Mouse (Mus musculus) MN1 (cell line): Measurements from ENCODE around the gene Sec61b.

Experiments
- DNase-seq: peaks from one replicate; pipeline ENCODE4 v3.0.0-alpha.2; 2016; ENCODE audit warnings: low spot score

Sec61b gene

GRCm38 (mm10) chr4:47473968-47474729 is at the start of gene Sec61b, which contains the start of gene Alg2:
TSS of gene Sec61b (plus strand) at chr4:47474658.
TSS of gene Alg2 (minus strand) at chr4:47474333.
- DNase-seq: peak; percentile 97

DNA sequence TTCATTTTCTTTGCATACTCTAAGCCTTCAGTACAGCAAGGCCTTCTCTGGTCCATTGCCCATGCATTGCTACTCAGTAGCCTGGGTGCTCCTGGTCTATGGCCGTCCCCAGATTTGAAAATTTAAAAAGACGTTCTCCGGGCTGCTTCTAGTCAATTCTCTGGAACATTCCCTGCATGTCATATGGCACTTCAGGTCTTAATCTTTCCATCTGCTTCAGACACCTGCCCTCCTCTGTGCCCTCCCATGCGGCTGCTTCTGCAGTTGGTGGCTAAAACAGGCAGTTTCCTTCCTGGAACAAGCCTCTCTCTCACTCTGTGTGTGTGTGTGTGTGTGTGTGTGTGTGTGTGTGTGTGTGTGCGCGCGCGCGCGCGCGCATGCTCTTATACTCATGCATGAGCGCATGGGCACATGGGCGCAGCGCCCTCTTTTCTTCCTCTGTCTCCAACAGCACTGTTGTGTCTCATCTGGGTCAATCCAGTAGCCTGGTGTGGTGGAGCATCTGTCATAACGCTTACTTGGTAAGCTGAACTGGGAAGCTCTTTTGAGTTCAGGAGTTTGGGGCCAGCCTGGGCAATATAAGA is 49.1 kb upstream of the Sec61b start:
- DNase-seq: no peak

- no peak for DNase-seq
Observed at GRCm38 (mm10) chr4:47427606-47428005, 46.9 kb upstream of the Sec61b start.

DNA sequence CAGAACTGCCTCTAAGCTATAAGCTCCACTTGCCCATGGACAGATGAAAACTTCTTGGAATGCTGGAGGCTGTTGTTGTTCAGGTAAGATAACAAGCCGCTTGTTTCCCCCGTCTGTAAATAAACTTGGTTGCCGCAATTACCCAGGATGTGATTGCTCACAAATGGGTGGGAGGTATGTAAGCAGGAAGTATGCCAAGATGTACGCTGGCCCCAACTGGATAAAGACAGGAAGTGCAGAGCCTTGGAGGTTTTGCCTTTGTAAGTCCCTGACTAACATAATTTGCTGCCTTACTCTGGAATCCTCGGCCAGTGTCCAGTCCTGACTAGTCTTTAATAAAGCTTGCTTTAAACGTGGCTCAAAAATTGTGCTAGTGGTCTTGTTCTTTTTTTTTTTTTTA is 43.9 kb upstream of the Sec61b start:
- no peak for DNase-seq

DNA sequence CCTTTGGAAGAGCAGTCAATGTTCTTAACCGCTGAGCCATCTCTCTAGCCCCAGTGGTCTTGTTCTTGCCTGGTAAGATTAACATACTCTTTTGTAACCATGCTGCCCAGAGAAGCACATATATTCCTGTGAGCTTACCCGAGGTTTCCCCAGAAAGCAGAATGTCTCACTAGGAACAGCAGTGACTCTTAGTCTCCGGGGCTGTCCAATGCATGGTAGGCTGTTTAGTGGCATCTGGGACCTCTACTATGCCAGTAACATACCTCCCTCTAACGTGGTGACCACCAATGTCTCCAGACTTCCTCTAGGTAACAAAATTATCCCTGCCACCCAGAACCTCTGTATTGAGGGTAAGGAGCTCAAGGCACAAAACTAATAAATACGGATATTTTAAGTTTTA is 43.4 kb upstream of the Sec61b start:
- DNase-seq: no peak

DNA sequence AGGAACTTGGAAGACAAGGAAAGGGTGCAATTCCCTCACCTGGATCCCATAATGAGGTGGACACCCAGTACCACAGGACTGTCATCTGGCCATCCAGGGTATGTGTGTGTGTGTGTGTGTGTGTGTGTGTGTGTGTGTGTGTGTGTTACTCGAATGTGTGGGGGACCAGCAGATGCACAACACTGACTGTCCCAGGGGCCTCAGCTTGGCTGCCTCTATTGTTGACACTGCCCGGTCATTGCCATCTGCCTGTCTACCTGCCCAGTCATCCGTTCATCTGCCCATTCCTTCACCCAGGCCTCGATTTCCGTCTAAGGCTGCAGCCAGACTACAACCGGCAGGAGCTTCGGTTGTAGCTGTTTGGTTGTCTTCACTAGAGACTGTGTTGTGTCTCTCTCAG is 41.7 kb upstream of the Sec61b start:
- DNase-seq: no peak

DNA sequence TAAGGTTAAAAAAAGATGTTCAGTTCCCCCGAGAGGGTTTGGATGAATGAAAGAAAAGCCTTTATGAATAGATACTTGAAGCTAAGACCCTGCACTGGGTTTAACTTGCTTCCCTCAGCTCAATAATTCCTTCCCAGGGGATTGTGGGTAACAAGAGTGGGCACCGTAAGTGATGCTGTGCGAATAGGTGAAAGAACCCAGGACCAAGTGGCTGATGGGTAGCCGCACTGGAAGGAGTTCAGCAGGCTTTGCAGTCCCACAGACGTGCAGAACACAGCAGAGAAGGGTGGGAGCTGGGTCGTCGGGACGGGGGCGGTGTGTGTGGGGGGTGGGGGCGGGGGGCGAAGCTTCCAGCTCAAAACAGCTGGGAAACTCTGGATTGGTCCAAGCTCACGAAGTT is 39.3 kb upstream of the Sec61b start:
- no peak for DNase-seq

GRCm38 (mm10) chr4:47435566-47436360 is 38.7 kb upstream of the Sec61b start:
- DNase-seq: peak; percentile 88

DNA sequence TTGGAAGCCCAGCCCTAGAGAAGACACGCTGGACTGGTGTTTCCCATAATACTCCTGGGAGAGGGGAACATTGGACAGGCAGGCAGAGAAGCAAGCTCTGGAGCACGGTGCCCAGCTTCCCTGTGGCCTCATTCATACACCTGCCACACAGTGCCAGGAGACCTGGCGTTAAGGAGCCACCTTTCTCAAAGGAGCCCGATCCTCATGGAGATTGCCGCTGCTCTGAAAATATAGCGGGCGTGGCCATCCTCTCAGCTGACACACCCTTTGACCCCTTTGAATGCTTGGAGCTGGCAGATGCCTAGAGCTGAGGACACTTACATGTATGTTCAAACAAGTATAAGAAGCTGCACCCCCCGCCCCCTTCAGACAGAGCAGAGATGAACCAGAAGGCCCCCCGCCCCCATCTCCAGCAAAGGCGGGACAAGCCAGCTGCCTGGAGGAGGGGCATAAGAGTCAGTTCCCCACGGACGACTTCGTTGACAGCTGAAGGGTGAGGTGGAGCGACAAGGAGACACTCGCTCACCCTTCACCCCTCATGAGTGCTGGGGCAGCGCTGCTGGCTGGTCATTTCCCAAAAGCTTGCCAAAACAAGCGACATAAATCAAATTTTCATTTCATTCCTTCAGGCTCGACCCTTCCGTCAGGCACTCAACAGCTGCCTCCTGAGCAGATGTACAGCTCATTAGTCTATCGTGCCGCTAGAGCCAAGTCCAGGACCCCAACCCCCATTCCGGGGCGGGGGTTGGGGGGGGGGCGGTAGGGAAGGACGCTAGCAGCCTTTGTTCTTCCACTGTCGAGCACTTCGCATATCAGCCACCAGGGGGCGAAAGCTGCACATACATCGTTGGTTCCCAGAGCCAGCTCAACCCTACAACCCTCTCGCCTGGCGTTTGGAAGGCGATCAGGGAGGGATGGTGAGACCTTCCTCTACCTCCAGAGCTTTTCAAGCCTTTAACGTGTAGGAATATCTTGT is 36.8 kb upstream of the Sec61b start:
- DNase-seq: peak; percentile 93

GRCm38 (mm10) chr4:47438956-47439355 is 35.5 kb upstream of the Sec61b start:
- DNase-seq: no peak

GRCm38 (mm10) chr4:47440951-47441350 is 33.5 kb upstream of the Sec61b start:
- no peak for DNase-seq

DNA sequence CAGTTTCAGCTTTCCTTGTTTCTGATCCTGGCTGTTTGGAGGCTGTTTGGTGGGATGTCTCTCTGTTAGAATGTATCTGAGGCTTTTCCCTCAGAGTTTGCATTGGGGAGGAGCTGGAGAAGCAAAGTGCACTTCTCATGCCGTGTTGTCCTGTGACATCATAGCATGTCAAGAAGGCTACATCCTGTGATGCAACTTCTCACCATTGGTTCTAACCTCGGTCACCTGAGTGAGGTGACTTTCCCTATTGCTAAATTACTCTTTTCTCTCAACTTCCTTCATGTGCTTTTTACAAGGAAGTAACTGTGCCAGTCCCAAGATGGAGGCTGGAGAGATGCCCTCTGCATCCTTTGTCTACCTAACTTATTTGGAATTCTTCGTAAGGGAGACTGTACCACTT is 25.9 kb upstream of the Sec61b start:
- DNase-seq: no peak

DNA sequence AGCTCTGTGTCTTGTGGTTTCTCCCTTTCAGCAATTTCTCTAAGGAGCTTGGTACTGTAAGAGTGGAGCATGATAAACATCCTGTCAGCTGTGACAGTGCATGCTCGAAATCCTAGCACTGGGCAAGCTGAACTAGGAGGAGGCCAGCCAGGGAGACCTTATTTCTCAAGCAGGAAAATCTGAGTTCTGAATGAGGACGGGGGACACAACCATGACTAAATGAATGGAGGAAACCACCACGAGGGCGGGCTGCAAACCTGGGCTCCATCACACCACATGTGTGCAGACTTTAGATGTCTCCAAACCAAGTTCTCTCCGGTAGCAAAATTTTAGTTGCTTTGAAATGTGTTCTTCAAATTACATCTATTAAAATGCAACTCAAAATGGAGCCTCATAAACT is 25.3 kb upstream of the Sec61b start:
- DNase-seq: no peak

- DNase-seq: no peak
Observed at GRCm38 (mm10) chr4:47449586-47450522, 24.6 kb upstream of the Sec61b start.

GRCm38 (mm10) chr4:47467196-47467595 is 7.3 kb upstream of the Sec61b start:
- DNase-seq: no peak

- DNase-seq: no peak
Observed at GRCm38 (mm10) chr4:47473586-47473967, 881 bp upstream of the Sec61b start.

DNA sequence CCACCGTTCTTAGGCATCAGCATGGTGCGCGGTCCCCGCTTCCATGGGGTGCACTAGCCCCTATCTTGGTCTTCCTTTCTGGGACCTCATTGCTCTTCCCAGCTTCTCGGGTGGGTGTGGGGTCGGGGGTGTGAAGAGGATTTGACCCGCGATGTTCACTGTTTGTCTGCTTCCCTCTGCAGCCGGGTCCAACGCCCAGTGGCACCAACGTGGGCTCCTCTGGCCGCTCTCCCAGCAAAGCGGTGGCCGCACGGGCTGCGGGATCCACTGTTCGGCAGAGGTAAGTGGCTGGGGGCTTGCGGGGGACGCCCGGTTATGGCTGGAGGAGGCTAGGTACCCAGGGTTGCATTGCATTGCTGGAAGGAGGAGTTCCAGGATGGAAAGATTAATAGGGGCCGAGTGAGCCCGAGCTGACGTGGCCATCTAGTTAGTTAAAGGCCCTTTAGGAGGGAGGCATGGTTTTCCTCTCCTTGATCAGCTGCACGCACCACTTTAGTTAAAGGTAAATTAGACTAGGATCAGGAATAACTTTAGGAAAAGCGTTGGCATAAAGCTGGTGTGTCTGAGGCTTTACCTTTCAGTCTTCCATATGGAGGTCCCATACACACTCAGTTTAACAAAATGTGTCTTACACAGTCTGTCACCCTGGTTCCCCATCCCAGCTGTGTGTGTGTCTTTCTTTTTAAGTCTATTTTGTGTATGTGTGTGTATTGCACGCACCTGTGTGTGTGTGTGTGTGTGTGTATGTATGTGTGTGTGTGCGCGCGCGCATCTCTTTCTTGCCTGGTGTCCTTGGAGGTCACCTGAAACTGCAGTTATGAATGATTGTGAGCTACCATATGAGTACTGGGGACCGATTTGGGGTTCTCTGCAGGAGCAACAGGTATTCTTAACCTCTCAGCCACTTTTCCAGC is 529 bp downstream of the Sec61b start:
- no peak for DNase-seq

DNA sequence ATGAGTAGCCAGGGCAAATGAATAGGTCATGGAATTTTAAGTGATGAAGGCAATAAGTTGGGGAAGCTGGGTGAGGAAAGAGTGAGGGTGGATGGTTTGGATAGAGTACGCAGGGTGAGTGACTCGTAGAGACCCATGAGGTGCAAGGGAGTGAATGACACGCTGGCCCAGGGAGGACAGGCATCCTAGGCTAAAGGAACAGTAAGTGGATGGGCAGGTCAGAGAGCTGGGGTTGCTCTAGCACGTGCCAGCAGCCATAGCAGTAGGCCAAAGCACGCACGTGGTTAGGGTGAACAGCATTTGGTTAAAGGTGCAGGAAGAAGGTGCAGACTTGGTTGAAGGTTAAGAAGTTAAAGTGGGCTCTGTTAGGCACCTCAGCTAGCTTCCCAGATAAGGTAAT is 3.1 kb downstream of the Sec61b start:
- DNase-seq: no peak

DNA sequence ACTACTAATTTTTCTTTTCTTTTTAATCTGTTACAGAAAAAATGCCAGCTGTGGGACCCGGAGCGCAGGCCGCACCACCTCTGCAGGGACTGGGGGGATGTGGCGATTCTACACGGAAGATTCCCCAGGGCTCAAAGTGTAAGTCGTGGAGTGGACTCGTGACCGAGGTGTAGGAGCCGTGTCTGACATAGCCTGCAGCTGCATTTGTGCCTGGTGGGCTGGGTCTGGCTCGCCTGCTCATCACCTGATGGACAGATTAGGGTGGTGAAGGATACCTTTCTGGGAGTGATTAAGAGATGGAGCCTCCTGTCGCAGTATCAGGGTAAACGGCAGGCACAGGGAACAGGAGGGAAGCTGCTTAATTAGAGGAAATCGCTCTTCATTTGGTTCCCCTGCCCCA is 5.6 kb downstream of the Sec61b start:
- no peak for DNase-seq

GRCm38 (mm10) chr4:47480576-47480975 is 6.1 kb downstream of the Sec61b start:
- DNase-seq: no peak
